Mouse (Mus musculus) neural tube, embryonic 15.5 days (tissue): Measurements from ENCODE around the gene Srsf4. TPM values are rescaled to one million over a fixed set of nuclear protein-coding genes. Genes with fewer than 3 reads are reported as not detected.
A peak's percentile ranks its signal among the peaks of the same experiment; 100 is the strongest.

ENCODE experiments used
- ATAC-seq: fragments of 200-750 bp; cut with Nextera tagmentation; 2 replicates; pipeline ENCODE4 v1.8.0; 2017; ENCODE audit warnings: mild to moderate bottlenecking, moderate TSS enrichment, moderate library complexity; ENCODE audit not compliant: low FRiP score
- H3K27ac ChIP-seq: fragments of 300-500 bp; sonication (generic); replicated peaks from 2 replicates; pipeline ENCODE4 v1.5.1; 2015; ENCODE audit warnings: mild to moderate bottlenecking, inconsistent platforms
- H3K27me3 ChIP-seq: fragments of 300-500 bp; sonication (generic); replicated peaks from 2 replicates; pipeline ENCODE4 v1.6.1; 2015; ENCODE audit warnings: inconsistent platforms
- H3K36me3 ChIP-seq: fragments of 300-500 bp; sonication (generic); 2 replicates; pipeline ENCODE4 v1.6.1; 2015; ENCODE audit warnings: inconsistent platforms
- H3K4me1 ChIP-seq: fragments of 300-500 bp; sonication (generic); 2 replicates; pipeline ENCODE4 v1.6.1; 2015; ENCODE audit warnings: inconsistent platforms
- H3K4me2 ChIP-seq: fragments of 300-500 bp; sonication (generic); 2 replicates; pipeline ENCODE4 v1.6.1; 2015; ENCODE audit warnings: inconsistent platforms, mild to moderate bottlenecking, moderate library complexity
- H3K4me3 ChIP-seq: fragments of 300-500 bp; sonication (generic); replicated peaks from 2 replicates; pipeline ENCODE4 v1.5.1; 2015; ENCODE audit warnings: mild to moderate bottlenecking, inconsistent platforms
- H3K9ac ChIP-seq: fragments of 300-500 bp; sonication (generic); replicated peaks from 2 replicates; pipeline ENCODE4 v1.6.1; 2015; ENCODE audit warnings: mild to moderate bottlenecking, inconsistent platforms
- H3K9me3 ChIP-seq: fragments of 300-500 bp; sonication (generic); replicated peaks from 2 replicates; pipeline ENCODE4 v1.6.1; 2016; ENCODE audit warnings: inconsistent platforms
- WGBS: fragments of 180-500 bp; shearing (Covaris S2); methylation state at CpG from one replicate; pipeline ENCODE4 v1.1.7; 2015; ENCODE audit warnings: mixed read lengths; 5-methylcytosine and 5-hydroxymethylcytosine counted together
- polyA plus RNA-seq: library from polyadenylated mRNA; unstranded; fragments of >200 nt; fragmentation: Nextera tagmentation; extraction: Ambion mirVana; gene quantifications from 2 replicates; pipeline ENCODE4 v1.2.1, GENCODE M21; 2015

Gene Srsf4
- polyA plus RNA-seq, 1 experiment from 2014 or later, result 91.1 TPM

GRCm38 (mm10) chr4:131916425-131916824, 43.0 kb downstream of the Srsf4 start:
- H3K27me3 ChIP-seq, result peaks cover 71% of the 10 kb centered on the region
- ATAC-seq, result no peak
- WGBS, result 7% methylated on average over 15 of the region's 15 CpGs

GRCm38 (mm10) chr4:131917010-131917555, 43.7 kb downstream of the Srsf4 start:
- ATAC-seq, result no peak
- no peak overlapping the region for H3K4me3 ChIP-seq
- no peak overlapping the region for H3K4me2 ChIP-seq
- peaks cover 77% of the 10 kb centered on the region for H3K27me3 ChIP-seq
- no peak overlapping the region for H3K9ac ChIP-seq
- H3K4me1 ChIP-seq, result peaks cover 65% of the 10 kb centered on the region
- 85% methylated on average over 10 of the region's 10 CpGs for WGBS
- no peaks in the 10 kb centered on the region for H3K9me3 ChIP-seq
- H3K36me3 ChIP-seq, result no peaks in the 10 kb centered on the region
- no peak overlapping the region for H3K27ac ChIP-seq

More at GRCm38 (mm10) chr4:131916425-131916824, 43.0 kb downstream of the Srsf4 start:
- H3K36me3 ChIP-seq, result no peaks in the 10 kb centered on the region
- H3K4me1 ChIP-seq, result peaks cover 59% of the 10 kb centered on the region
- H3K9ac ChIP-seq, result no peak overlapping the region
- H3K4me2 ChIP-seq, result no peak overlapping the region
- H3K4me3 ChIP-seq, result no peak overlapping the region
- no peaks in the 10 kb centered on the region for H3K9me3 ChIP-seq
- no peak overlapping the region for H3K27ac ChIP-seq

- no peak for ATAC-seq
- no peak overlapping the region for H3K4me3 ChIP-seq
- peaks cover 79% of the 10 kb centered on the region for H3K27me3 ChIP-seq
- WGBS, result 68% methylated on average over 7 of the region's 7 CpGs
- no peak overlapping the region for H3K9ac ChIP-seq
- H3K4me1 ChIP-seq, result peaks cover 71% of the 10 kb centered on the region
- H3K36me3 ChIP-seq, result no peaks in the 10 kb centered on the region; the same call in 1 of the 2 replicates
- no peak overlapping the region for H3K27ac ChIP-seq
- H3K4me2 ChIP-seq, result no peak overlapping the region
- no peaks in the 10 kb centered on the region for H3K9me3 ChIP-seq
These were observed 44.7 kb downstream of the Srsf4 start for GRCm38 (mm10) chr4:131918026-131918533.

- Histone ChIP-seq H3K27ac (no peak overlapping the region), H3K9ac (no peak overlapping the region), H3K27me3 (peaks cover 86% of the 10 kb centered on the region), H3K36me3 (no peaks in the 10 kb centered on the region; the same call in 1 of the 2 replicates), H3K4me2 (no peak overlapping the region), H3K4me3 (no peak overlapping the region), H3K4me1 (peaks cover 67% of the 10 kb centered on the region), H3K9me3 (no peaks in the 10 kb centered on the region)
- WGBS, result 27% methylated on average over 15 of the region's 15 CpGs
- ATAC-seq, result no peak
These were observed 45.5 kb downstream of the Srsf4 start for GRCm38 (mm10) chr4:131918711-131919500.

GRCm38 (mm10) chr4:131919506-131920140, 46.2 kb downstream of the Srsf4 start:
- Histone ChIP-seq H3K4me3 (peak overlapping the region; percentile 51; the same call in 1 of the 2 replicates), H3K9ac (no peak overlapping the region), H3K27ac (no peak overlapping the region), H3K4me1 (peaks cover 65% of the 10 kb centered on the region), H3K36me3 (peaks cover 3% of the 10 kb centered on the region), H3K27me3 (peaks cover 88% of the 10 kb centered on the region), H3K9me3 (no peaks in the 10 kb centered on the region), H3K4me2 (peak overlapping the region; percentile 83; the same call in 1 of the 2 replicates)
- WGBS, result 31% methylated on average over 15 of the region's 15 CpGs
- ATAC-seq, result no peak

- Histone ChIP-seq H3K27me3 (peaks cover 93% of the 10 kb centered on the region), H3K9me3 (no peaks in the 10 kb centered on the region), H3K4me2 (peak overlapping the region; percentile 83), H3K4me1 (peaks cover 63% of the 10 kb centered on the region), H3K27ac (no peak overlapping the region), H3K36me3 (peaks cover 9% of the 10 kb centered on the region), H3K9ac (no peak overlapping the region), H3K4me3 (peak overlapping the region; percentile 51)
- 3% methylated on average over 48 of the region's 51 CpGs for WGBS
- no peak for ATAC-seq
These were observed 46.8 kb downstream of the Srsf4 start for GRCm38 (mm10) chr4:131920141-131920594.

GRCm38 (mm10) chr4:131920595-131921351, 47.4 kb downstream of the Srsf4 start:
- Histone ChIP-seq H3K9ac (peak overlapping the region; percentile 46), H3K4me1 (peaks cover 57% of the 10 kb centered on the region), H3K27ac (no peak overlapping the region), H3K36me3 (peaks cover 14% of the 10 kb centered on the region), H3K4me3 (peak overlapping the region; percentile 51), H3K27me3 (peaks cover 96% of the 10 kb centered on the region), H3K9me3 (no peaks in the 10 kb centered on the region), H3K4me2 (peak overlapping the region; percentile 83)
- WGBS, result under 1% methylated on average over 71 of the region's 76 CpGs
- ATAC-seq, result peak; percentile 22; the same call in 1 of the 2 replicates

GRCm38 (mm10) chr4:131921461-131922346, 48.3 kb downstream of the Srsf4 start, which contains the start of gene Tmem200b:
Gene Tmem200b (plus strand): TSS chr4:131921771.
- Histone ChIP-seq H3K27me3 (peaks cover 92% of the 10 kb centered on the region), H3K9me3 (no peaks in the 10 kb centered on the region), H3K4me2 (peak within 1 kb of the TSS; percentile 83), H3K4me1 (peaks cover 47% of the 10 kb centered on the region), H3K9ac (peak within 1 kb of the TSS; percentile 46), H3K27ac (no peak within 1 kb of the TSS), H3K36me3 (peaks cover 23% of the 10 kb centered on the region), H3K4me3 (peak within 1 kb of the TSS; percentile 51)
- WGBS, result 2% methylated on average over 97 of the region's 130 CpGs
- peak; percentile 16; the same call in 1 of the 2 replicates for ATAC-seq

- Histone ChIP-seq H3K4me2 (peak overlapping the region; percentile 83), H3K9ac (peak overlapping the region; percentile 46; the same call in 1 of the 2 replicates)
These were observed 49.0 kb downstream of the Srsf4 start for GRCm38 (mm10) chr4:131922404-131922803.

GRCm38 (mm10) chr4:131924096-131924810, 50.8 kb downstream of the Srsf4 start:
- no peak overlapping the region for H3K4me3 ChIP-seq
- no peak overlapping the region for H3K9ac ChIP-seq
- H3K4me1 ChIP-seq, result peaks cover 39% of the 10 kb centered on the region
- ATAC-seq, result no peak
- H3K27ac ChIP-seq, result no peak overlapping the region
- 59% methylated on average over 6 of the region's 6 CpGs for WGBS
- no peaks in the 10 kb centered on the region for H3K9me3 ChIP-seq
- no peak overlapping the region for H3K4me2 ChIP-seq
- peaks cover 47% of the 10 kb centered on the region for H3K36me3 ChIP-seq
- peaks cover 68% of the 10 kb centered on the region for H3K27me3 ChIP-seq

More at GRCm38 (mm10) chr4:131922404-131922803, 49.0 kb downstream of the Srsf4 start:
- ATAC-seq, result no peak
- Histone ChIP-seq H3K9me3 (no peaks in the 10 kb centered on the region), H3K27ac (no peak overlapping the region), H3K4me3 (peak overlapping the region; percentile 51), H3K4me1 (peaks cover 46% of the 10 kb centered on the region), H3K27me3 (peaks cover 85% of the 10 kb centered on the region), H3K36me3 (peaks cover 30% of the 10 kb centered on the region)
- 60% methylated on average over 15 of the region's 15 CpGs for WGBS
